Mouse (Mus musculus): ENCODE measurements around the gene Cldnd2. TPM values are rescaled to one million over a fixed set of nuclear protein-coding genes. Genes with fewer than 3 reads are reported as not detected.

Cldnd2 gene
- polyA plus RNA-seq, 1 experiment from 2014 or later = not detected

Other genes starting within 250 kb of the Cldnd2 start
- gene Zfp715, start 127.5 kb upstream of the Cldnd2 start, polyA plus RNA-seq (2018) = 14.7 to 18.7 TPM (median 16.7 TPM) in 3 replicates
- gene Siglecf, start 89.4 kb upstream of the Cldnd2 start, polyA plus RNA-seq (2018) = 0.35 to 0.52 TPM (median 0.43 TPM) in 3 replicates
- gene Siglecg, start 32.6 kb upstream of the Cldnd2 start, polyA plus RNA-seq (2018) = 0.11 TPM in 1 of 3 replicates, not detected in the others
- not detected in 3 replicates for gene Lim2, start 13.1 kb upstream of the Cldnd2 start, polyA plus RNA-seq (2018)
- 0.26 TPM in 1 of 3 replicates, not detected in the others for gene Nkg7, start 3.7 kb upstream of the Cldnd2 start, polyA plus RNA-seq (2018)
- gene Etfb, start 3.3 kb downstream of the Cldnd2 start, polyA plus RNA-seq (2018) = 113 to 175 TPM (median 166 TPM) in 3 replicates
- not detected in 3 replicates for gene Gm45233, start 3.3 kb downstream of the Cldnd2 start, polyA plus RNA-seq (2018)
- gene Vsig10l, start 22.4 kb downstream of the Cldnd2 start, polyA plus RNA-seq (2018) = 3.1 to 3.5 TPM (median 3.2 TPM) in 3 replicates
- gene Iglon5, start 49.3 kb downstream of the Cldnd2 start, polyA plus RNA-seq (2018) = not detected in 3 replicates
- not detected in 3 replicates for gene 4931406B18Rik, start 65.2 kb downstream of the Cldnd2 start, polyA plus RNA-seq (2018)
- 13.2 to 32.1 TPM (median 13.4 TPM) in 3 replicates for gene Cd33, start 103.6 kb downstream of the Cldnd2 start, polyA plus RNA-seq (2018)
- 1.5 to 2.7 TPM (median 2.5 TPM) in 3 replicates for gene Zfp658, start 121.5 kb downstream of the Cldnd2 start, polyA plus RNA-seq (2018)
- 1.9 to 2.7 TPM (median 2.5 TPM) in 3 replicates for gene Zfp719, start 138.8 kb downstream of the Cldnd2 start, polyA plus RNA-seq (2018)
- gene Zfp819, start 166.4 kb downstream of the Cldnd2 start, polyA plus RNA-seq (2018) = not detected in 3 replicates
- gene Ceacam18, start 193.9 kb downstream of the Cldnd2 start, polyA plus RNA-seq (2018) = not detected in 3 replicates
- 0.73 to 2.4 TPM (median 0.83 TPM) in 3 replicates for gene Siglece, start 219.4 kb downstream of the Cldnd2 start, polyA plus RNA-seq (2018)
- gene Ctu1, start 231.2 kb downstream of the Cldnd2 start, polyA plus RNA-seq (2018) = 2.6 to 6.7 TPM (median 4.7 TPM) in 3 replicates
- gene Klk14, start 249.6 kb downstream of the Cldnd2 start, polyA plus RNA-seq (2018) = not detected in 3 replicates